Mouse (Mus musculus) right cerebral cortex, postnatal 4 days (tissue): ENCODE results near the gene Entpd2.
A peak's percentile ranks its signal among the peaks of the same experiment; 100 is the strongest.
"Not testable (repeated sequence)": the region's sequence is repeated elsewhere in the genome, so short reads cannot be mapped to it uniquely, and the experiment has no call there.

ENCODE experiments used
- DNase-seq: peaks from one replicate; pipeline ENCODE4 v3.0.0-alpha.2; 2022

Entpd2 gene

DNA sequence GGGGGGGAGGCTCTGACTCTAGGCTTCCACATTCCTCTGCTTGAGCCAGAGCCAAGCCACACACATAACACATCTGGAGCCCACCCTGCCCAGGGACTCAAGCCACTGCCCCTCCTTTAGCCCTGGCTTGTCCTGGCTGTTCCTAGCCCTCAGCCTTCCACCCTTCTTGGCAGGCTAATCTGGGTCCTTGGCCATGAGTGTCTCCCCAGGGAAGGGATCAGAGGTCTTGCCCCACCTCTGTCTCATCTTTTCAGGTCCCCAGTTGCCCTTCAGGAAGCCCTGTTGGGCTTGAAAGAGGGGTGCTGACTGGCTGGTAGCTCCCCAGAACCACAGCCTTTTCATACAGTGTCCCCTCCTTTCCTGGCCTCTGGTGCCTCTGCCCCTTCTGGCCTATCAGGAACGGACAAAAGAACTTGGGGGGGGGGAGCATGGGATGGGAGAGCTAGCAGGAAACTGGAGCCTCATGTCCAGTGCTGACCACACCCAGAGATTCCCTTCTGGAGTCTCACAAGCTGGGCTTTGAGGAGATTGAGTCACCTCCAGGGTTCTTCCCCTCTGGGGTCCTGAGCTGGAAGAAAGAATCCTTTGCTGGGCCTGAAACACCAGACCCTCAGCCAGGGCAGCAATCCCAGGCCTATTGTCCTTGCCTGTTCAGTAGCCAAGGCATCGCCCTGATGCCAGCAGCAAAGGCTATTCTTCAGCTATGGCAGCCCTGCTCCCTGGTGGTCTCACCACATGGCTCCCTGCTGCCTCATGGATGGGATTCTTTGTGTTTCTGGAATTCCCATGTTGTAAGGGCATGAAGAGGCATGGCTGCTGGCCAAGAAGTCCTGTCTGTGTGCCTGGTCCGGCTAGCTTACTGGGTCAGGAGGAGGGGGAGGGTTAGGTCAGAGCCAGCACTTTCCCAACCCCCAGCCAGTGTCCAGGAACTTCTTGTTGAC is 1.1 kb upstream of the Entpd2 start:
- peak; percentile 67 for DNase-seq

DNA sequence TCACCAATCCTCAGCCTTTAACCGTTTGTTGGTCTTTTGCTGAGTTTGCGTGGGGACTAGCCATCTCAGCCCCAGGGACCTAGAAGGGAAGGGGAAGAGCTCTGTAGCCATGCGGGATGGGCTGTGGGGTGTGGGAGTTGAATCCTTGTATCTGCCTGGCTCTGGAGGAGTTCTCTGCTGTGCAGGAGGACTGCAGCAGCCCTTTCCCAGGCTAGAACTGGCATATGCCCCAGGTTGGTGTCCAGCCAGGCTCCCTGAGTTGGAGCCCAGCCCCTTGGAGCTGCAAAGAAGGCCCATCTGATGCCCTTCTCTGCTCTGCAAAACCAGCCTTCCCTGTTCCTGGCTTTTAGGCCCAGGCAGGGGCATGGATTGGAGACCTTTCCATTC is 916 bp downstream of the Entpd2 start:
- DNase-seq, result no peak

DNA sequence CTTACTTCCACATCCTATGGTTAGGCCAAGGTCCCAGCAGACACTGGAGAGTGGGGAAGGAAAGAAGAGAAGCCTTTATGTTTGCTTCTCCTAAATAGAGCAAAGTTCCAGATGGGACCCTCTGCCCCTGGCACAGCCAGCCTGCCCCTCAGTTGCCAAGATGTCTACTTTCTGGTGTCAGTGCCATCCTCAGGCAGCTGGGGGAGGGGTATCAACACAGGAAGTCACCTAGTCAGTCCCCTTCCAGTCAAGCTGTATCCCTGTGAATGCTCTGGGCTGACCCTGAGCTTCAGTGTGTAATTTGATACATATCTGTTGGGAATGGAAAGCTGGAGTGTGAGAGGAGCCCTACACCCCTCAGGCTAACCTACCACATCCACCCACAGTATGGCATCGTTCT is 1.3 kb downstream of the Entpd2 start:
- no peak for DNase-seq

DNA sequence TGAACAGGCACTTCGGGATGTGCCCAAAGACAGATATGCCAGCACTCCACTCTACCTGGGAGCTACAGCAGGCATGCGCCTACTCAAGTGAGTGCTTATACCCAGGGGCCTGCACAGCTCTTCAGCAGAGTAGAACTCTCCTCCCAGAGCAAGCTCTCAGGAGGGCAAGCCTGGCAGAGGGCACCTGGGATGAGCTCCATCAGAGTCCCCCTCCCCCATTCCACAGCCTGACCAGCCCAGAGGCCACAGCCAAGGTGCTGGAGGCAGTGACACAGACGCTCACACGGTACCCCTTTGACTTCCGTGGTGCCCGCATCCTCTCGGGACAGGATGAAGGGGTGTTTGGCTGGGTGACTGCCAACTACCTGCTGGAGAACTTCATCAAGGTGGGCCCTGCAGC is 2.4 kb downstream of the Entpd2 start:
- DNase-seq, result no peak

DNA sequence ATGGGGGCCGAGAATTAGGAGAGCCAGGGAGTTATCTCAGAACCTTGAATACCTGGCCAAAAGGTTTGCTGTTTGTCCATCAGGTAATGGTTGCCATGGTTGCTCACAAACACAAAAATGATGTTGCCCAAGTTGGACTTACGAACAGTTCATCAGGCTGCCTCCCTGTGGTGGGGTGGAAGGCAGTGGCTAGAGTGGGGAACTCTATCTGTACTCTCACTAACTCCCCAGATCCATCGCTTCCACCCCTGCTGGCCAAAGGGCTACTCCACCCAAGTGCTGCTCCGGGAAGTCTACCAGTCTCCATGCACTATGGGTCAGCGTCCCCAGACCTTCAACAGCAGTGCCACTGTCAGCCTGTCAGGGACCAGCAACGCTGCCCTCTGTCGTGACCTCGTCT is 3.4 kb downstream of the Entpd2 start, which contains the start of gene Npdc1:
Npdc1 (plus strand) TSS at position 301 of the 400 bp plus-strand sequence.
- no peak for DNase-seq

DNA sequence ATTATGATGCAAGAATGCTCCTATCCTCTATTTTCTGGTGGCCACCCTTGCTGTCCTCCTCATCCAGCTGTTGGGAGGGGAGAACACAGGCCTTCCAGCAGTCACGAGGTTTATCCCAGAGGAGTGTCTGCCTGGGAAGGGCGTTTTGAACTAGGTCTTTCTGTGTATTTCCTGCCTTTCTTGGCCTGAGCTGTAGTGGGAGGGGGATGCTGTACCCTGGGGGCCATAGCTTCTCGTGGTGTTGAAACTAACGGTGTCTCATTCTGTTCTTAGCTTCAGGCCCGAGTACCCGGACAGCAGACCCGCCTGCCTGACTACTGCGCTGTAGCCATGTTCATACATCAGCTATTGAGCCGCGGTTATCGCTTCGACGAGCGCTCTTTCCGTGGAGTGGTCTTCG is 4.6 kb downstream of the Entpd2 start:
- DNase-seq, result no peak

DNA sequence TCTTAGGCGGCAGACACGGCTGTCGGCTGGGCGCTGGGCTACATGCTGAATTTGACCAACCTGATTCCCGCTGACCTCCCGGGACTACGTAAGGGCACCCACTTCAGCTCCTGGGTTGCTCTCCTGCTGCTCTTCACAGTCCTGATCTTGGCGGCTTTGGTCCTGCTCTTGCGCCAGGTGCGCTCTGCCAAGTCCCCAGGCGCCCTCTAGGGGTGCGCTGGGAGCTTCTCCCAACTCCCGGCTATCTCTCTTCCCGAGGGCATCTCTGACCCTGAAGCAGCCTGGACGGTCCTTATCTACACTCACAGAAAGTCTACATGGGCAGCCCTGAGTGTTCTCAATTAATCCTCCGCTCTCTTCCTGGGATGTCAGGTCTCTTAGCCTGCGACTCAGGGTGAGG is 5.1 kb downstream of the Entpd2 start:
- DNase-seq, result peak; percentile 68

DNA sequence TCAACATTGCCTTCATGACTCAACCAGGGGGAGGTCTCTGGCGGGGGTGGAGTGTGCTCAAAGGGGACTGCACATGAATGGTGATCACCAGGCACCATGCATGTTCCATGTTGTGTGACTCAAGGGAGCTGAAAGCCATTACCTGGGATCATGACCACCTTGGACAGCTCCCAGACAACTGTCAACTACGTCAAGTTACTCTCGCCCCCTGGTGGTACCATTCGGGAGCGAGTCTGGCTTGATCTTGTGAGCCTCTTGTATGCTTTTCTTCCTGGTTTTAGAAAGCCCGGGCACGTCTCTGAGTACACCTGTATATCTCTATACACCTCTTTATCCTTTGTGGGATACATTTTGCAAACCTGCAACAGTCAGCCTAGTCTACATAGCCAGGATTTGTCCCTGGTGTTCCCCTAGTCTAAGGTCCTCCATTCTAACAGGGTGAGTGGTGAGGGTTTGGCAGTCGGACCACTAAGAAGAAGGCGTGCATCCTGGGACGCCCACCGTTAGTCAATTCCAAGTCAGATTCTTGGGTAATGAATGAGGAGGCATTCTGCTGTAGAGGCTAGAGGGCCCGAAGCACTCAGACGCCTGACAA is 6.8 kb downstream of the Entpd2 start:
- DNase-seq, result peak; percentile 91

DNA sequence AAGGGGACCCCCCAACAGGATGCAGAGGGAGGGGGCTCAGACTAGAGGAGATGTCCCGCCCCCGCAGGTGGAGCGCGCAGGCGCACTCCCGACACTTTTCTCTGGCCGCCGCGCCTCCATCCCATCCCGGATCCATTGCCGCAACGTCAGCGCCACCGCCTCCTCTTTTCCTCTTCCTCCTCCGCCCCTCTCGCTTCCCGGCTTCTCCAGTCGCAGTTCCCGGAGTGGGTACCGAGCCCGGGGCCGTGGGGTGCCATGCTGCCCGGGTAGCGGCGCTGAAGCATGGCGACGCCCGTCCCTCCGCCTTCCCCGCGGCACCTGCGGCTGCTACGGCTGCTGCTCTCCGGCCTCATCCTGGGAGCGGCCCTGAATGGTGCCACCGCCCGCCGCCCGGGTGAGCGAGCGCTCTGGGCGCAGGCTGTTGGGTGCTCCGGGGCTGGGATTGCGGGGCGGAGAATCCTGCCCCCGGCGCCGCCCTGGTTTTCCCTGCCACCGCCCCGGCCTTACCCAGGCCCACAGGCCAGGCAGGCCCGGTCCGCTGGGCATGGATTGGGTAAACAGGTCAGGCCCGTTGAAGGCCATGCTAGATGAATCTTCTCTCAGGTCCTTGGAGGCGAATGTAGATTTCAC is 7.4 kb downstream of the Entpd2 start:
- DNase-seq, result peak; percentile 90

DNA sequence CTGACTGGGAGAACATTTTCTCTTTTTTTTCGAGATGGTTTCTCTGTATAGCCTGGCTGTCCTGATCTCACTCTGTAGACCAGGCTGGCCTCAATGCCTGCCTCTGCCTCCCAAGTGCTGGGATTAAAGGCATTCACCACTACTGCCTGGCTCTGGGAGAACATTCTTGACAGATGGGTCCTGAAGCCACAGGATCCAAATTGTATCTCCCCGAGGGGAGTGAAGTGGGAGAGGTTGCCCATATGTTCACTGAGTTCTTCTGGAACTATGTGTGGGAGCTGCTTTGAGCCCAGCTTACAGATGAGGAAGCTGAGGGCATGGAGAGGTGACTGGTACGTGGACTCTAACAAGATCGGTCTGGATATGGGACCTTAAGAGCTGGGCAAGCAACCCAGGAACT is 8.3 kb downstream of the Entpd2 start:
- no peak for DNase-seq

DNA sequence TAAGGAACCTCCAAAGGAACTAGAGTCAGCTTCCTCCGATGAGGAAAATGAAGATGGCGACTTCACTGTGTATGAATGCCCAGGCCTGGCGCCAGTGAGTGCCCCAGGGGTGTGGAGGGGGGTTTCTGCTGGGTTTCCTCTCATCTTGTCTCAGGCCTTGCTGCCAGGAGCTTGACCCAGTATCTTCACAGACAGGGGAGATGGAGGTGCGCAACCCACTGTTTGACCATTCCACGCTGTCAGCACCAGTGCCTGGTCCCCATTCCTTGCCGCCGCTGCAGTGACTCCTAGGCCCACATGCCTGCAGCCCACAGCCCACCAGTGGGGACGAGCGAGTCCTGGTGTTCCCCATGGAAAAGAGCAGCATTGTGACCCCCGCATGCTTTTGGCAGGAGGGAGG is 13.2 kb downstream of the Entpd2 start:
- no peak for DNase-seq

DNA sequence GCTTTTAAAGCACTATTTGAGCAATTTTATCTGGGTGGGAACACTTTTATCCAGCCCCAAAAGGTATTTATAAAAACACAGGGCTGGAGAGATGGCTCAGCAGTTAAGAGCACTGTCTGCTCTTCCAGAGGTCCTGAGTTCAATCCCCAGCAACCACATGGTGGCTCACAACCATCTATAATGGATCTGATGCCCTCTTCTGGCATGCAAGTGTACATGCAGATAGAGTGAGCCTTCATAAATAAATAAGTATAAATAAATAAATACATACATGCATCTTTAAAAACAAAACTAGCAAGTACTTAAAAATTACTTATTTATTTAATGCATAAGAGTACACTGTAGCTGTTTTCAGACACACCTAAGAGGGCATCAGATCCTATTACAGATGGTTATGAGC is 17.8 kb downstream of the Entpd2 start:
- DNase-seq, result not testable (repeated sequence)

DNA sequence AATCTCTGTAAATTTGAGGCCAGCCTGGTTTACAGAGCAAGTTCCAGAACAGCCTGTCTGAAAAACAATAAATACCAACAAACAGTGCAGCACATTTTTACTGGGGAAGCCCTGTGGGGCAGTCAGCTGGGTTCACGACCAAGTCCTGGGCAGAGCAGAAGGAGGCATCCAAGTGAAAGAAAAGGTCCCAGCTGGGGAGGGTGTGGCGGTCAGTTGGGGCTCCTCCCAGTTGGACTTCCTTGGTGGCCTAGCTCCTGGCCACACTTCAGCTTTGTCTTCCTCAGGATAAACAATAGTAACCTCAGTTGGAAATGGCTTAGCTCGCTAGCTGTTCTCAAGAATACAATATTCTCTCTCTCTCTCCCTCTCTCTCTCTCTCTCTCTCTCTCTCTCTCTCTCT is 21.8 kb downstream of the Entpd2 start:
- DNase-seq, result no peak

DNA sequence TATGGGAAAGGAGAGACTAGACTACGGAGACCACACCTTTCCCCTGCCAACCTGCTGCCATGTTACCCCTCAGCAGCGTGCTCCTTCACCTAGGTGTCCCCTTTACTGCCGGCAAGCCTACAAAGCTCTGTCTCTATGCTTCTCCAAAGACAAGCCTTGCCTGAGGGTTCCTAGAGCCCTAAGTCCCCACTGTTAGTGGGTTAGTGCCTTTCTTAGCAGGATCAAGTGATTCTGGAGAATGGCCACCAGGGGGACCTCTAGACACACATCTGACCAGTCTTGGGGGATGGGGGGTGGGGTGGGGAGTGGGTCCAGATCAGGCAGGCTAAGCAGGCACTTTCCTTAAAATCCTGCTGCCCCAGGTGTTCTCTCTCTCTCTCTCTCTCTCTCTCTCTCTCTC is 26.2 kb downstream of the Entpd2 start:
- DNase-seq, result peak; percentile 48

DNA sequence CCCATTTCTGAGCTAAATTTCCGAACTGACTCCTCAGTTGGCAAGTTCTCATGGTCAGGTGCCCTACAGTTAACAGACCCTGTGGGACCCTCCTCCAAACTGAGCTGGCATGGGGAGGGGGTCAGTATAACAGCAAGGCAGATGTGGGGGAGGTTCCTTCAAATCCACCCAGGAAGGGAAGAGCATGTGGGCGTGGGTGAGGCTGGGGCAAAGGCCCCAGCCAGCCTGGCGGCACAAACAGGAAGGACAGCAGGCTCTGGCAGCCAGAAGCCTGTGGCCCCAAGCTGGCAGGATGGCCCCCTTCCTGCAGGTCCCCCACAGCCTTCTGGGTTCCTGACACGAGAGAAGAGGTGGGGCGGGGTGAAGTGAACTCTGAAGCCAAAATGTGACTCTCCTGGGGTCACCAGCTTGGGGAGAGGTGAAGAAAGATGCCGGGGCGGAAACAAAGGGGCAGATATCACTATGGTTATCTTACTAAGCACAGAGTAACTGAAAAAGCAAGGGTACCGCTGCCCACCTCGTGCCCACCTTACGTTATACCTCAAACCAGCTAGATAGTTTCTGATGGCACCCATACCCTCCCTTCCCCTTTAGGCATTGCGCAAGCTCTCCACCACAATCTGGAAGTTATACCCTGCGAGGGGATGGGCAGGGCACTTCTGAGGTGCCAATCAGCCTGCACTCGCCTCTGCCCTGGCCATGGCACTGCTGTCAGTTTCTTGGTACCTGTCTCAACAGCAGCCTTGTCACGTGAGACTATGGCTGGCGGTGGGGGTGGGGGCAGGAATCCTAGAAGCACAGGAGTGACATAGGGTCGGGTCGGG is 27.1 kb downstream of the Entpd2 start, which contains the start of gene Fut7:
Fut7 (plus strand) TSS at position 681 of the 824 bp plus-strand sequence.
- no peak for DNase-seq

DNA sequence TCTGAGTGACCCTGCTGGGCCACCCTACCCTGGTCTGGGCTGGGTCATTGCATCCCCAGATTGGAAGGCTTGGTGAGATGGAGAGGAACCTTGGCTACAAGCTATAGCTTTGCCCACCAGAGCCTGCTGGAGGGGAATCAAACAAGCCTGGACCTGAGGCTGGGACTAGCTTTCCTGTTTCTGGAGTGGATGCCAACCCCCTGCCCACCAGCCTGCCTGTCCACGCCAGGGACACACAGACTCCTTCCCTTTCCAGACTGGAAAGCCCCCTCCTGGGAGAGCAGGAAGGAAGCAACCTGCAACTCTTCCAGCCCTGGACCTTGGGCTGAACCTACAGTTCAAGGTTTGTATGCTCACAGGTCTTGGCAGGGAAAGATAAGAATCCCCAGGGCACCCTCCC is 28.0 kb downstream of the Entpd2 start:
- no peak for DNase-seq

DNA sequence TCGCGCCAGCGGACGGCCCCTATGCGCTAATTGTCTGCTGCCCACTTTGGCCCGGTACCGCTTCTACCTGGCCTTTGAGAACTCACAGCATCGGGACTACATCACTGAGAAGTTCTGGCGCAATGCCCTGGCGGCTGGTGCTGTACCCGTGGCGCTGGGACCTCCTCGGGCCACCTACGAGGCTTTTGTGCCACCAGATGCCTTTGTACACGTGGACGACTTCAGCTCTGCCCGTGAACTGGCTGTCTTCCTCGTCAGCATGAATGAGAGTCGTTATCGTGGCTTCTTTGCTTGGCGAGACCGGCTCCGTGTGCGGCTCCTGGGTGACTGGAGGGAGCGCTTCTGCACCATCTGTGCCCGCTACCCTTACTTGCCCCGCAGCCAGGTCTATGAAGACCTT is 29.8 kb downstream of the Entpd2 start:
- DNase-seq, result peak; percentile 29

DNA sequence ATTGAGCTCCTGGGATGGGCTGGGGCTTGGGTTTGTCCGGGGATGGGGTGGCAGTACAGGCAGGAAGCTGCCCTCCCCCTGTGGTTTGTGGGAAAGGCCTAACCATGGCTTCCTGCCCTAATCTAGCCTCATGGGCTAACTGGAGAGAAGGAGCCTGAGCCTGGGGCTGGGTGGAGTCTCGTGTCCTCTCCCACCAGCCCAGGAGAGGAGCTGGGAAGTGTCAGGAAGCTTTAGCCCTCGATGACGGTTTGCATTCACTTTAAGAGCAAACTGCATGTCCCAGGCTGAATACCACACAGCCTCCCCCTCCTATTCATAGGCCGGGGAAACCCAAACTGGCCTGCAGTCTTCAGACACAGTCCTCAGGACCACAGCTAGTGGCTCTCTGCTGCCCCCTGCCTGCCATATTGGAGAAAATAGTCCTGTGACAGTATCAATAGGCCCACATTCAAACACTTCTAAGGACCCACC is 31.1 kb downstream of the Entpd2 start:
- peak; percentile 84 for DNase-seq

DNA sequence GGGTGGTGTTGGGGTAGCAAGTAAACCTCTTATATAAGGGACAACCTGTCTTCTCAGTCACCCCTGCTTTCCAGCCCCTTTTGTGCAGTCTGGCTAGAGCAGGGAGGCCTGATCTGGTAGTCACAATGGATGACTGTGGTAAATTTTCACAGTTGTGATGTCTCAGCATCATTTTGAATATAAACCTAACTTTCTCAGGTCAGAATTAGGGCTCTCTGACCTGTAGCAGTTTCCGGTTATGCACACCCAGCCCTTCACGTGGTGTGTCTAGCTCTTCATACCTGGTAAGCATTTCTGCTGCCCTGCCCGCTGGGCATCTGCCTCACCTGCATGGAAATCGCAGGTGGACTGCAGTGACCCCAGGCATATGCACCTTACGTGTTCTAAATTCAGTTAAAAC is 31.6 kb downstream of the Entpd2 start:
- DNase-seq, result no peak

DNA sequence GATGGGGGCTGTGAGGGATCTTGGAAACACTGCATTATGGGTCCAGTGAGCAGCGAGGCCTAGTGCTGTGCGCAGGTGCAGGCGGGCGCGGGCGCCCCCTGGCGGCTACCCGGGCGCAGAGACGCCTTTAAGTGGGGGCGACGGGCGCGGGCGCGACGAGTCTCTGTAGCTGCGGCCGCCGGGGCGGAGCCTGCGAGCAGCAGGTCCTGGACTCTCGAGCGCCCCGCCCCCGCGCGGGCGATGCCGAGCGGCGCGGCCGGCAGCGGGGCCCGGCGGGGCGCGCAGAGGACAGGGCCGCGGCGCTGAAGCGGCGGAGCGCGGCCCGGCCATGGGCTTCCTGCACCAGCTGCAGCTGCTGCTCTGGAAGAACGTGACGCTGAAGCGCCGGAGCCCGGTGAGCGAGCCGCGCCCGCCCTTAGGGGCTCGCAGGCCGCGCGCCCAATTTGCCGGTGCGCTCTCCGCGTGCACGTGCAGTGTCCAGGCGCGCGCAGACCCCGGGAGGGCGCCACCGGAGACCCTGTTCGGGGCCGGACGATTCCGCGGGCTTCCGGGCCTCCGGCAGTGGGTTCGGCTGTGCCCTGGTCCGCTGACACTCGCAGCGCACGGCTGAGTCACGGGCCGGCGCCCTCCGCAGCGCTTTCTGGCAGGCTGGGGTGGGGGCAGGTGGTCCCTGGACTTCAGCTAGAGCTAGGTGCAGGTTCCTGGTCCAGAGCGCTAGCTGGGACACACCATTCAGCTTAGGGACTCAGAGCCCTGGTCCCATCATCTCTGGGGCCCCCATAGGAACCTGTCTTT is 33.0 kb downstream of the Entpd2 start, which contains the start of gene Abca2:
Abca2 (plus strand) TSS at position 262 of the 795 bp plus-strand sequence.
- peak; percentile 95 for DNase-seq

DNA sequence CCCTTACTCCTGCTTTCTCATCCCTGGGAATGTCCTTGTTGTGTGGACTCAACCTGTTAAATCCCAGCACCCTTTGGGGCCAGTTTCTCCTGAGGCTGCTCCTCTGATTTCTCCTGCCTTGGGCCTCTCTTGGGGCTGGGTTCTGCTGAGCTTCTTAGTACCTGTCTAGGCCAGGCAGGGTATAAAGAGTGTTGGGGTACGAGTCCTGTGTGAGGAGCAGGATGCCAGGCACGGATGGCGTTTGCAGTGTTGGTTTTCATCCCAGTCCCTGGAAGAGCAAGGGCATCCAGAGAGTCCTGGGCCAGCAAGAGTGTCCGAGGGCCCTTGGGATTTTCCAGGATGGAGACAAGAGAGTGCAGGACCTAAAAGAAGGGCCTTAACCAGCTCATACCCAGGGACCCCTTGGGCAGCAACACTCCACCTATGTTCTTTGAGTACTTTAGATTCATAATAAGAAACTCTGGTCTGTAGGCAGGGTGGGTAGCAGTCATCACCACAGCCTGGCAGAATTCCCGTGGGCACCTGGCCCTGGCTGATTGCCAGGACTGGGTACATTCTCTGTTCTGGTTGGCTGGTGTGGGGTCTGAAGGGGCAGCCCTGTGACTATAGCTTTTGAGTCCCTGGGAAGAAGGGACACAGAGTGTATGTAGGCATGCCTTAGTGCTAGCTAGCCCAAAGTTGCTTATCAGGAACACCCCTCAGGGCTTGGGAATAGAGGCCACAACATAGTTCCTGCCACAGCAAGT is 33.9 kb downstream of the Entpd2 start:
- DNase-seq, result no peak
